Mouse (Mus musculus) lung, embryonic 15.5 days (tissue): ENCODE data around the gene Dusp27. TPM values are rescaled to one million over a fixed set of nuclear protein-coding genes. Genes with fewer than 3 reads are reported as not detected.

Source experiments
- ATAC-seq: fragments of 200-750 bp; cut with Nextera tagmentation; 2 replicates; pipeline ENCODE4 v1.8.0; 2017; ENCODE audit warnings: moderate number of reproducible peaks, borderline replicate concordance; ENCODE audit not compliant: low FRiP score, low TSS enrichment; ENCODE audit errors: extremely low read depth
- H3K27ac ChIP-seq: fragments of 300-500 bp; sonication (generic); 2 replicates; pipeline ENCODE4 v1.5.1; 2015; ENCODE audit warnings: moderate library complexity, mild to moderate bottlenecking, inconsistent platforms
- H3K27me3 ChIP-seq: fragments of 300-500 bp; sonication (generic); 2 replicates; pipeline ENCODE4 v1.6.1; 2015; ENCODE audit warnings: inconsistent platforms
- H3K36me3 ChIP-seq: fragments of 300-500 bp; sonication (generic); 2 replicates; pipeline ENCODE4 v1.6.1; 2015; ENCODE audit warnings: inconsistent platforms
- H3K4me1 ChIP-seq: fragments of 300-500 bp; sonication (generic); 2 replicates; pipeline ENCODE4 v1.6.1; 2015; ENCODE audit warnings: inconsistent platforms
- H3K4me2 ChIP-seq: fragments of 300-500 bp; sonication (generic); 2 replicates; pipeline ENCODE4 v1.6.1; 2015; ENCODE audit warnings: inconsistent platforms, mild to moderate bottlenecking, moderate library complexity
- H3K4me3 ChIP-seq: fragments of 300-500 bp; sonication (generic); 2 replicates; pipeline ENCODE4 v1.5.1; 2015; ENCODE audit warnings: mild to moderate bottlenecking, inconsistent platforms
- H3K9ac ChIP-seq: fragments of 300-500 bp; sonication (generic); 2 replicates; pipeline ENCODE4 v1.6.1; 2015; ENCODE audit warnings: inconsistent platforms
- H3K9me3 ChIP-seq: fragments of 300-500 bp; sonication (generic); 2 replicates; pipeline ENCODE4 v1.6.1; 2016; ENCODE audit warnings: inconsistent platforms
- WGBS: fragments of 180-500 bp; shearing (Covaris S2); methylation state at CpG from one replicate; pipeline ENCODE4 v1.1.7; 2015; 5-methylcytosine and 5-hydroxymethylcytosine counted together
- polyA plus RNA-seq: library from polyadenylated mRNA; unstranded; fragments of >200 nt; fragmentation: Nextera tagmentation; extraction: Ambion mirVana; gene quantifications from 2 replicates; pipeline ENCODE4 v1.2.1, GENCODE M21; 2015

Gene Dusp27
- polyA plus RNA-seq, 1 experiment from 2014 or later, result 4.5 TPM

DNA sequence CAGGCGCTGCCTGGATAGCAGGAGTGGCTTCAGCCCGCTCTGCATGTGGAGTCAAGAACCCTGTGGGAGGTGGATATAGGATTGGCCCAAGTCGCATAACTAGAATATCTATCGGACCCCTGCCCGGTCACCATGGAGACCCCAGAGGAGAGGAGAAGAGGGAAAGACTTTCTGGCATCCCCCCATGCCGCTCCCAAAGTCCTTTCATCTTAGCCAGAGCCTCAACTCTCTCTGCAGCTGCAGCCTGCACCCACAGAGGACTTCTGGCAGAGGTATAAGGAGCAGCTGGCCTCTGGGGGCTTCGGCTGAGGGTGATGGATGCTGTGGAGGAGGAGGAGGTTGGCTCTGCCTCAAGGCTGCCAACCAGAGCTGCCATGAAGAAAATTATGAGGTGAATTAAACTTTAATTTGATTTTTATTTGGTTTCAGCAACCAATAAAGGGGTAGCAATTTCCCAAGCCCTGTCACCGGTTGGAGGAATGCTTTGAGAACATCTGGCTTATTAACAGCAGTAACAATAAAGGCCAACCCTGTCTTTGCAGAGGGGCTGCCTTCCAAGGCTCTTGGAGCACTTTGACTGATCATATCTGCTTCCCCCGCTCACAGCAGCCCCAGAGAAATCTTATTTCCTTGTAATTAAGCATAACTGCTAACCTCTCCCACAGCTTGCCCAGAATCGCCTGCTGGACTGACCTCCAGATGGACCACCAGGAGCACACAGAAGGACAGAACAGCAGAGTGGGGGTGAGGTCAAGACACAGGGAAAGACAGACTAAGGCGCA lies 78.5 kb downstream of the Dusp27 start:
- ATAC-seq, result peak; percentile 93
- H3K9ac ChIP-seq, result 0 out of 2 replicates have a peak overlapping the region, but pooled peaks have one; percentile 19

DNA sequence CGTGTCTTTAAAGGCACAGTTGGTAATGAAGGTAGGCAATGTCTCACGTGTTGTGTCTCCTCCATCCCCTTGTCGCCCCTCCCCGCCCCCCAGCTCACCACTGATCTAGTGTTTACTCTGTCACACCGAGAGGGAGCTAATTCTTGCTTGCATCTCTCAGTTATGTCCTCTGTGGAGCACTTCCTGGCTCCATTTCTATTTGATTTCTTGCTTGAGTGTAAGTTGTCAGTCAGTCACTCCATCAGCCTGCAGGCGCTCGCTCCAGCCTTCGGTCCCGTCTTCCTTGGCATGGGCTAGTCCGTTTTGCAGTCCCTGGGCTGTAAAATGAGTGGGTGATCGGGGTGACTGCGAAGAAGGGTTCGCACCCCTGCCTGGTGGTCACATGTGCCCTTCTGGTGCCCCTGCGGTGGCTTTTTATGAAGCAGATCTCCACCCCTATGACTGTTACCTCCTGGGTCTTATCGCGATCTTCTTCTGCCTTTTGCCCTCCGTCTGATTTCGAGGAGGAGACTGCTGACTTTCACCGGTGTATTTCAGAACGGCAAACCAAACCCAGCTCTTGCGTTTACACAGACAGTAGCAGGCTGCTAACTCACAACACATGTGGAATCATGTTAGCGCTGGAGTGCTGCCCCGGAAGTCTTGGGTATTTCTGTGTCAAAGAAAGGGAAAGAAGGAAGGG lies 79.4 kb downstream of the Dusp27 start:
- ATAC-seq, result no peak
- no peaks in the 10 kb centered on the region for H3K9me3 ChIP-seq
- H3K27ac ChIP-seq, result peak overlapping the region; percentile 42
- no peaks in the 10 kb centered on the region; the same call in 1 of the 2 replicates for H3K27me3 ChIP-seq
- peak overlapping the region; percentile 79 for H3K4me2 ChIP-seq
- WGBS, result under 1% methylated on average over 23 of the region's 23 CpGs
- peak overlapping the region; percentile 37 for H3K4me3 ChIP-seq
- peak overlapping the region; percentile 19; the same call in 1 of the 2 replicates for H3K9ac ChIP-seq
- peaks cover 58% of the 10 kb centered on the region for H3K4me1 ChIP-seq
- H3K36me3 ChIP-seq, result no peaks in the 10 kb centered on the region

More for the DNA sequence above, 78.5 kb downstream of the Dusp27 start:
- no peaks in the 10 kb centered on the region; the same call in 1 of the 2 replicates for H3K27me3 ChIP-seq
- H3K27ac ChIP-seq, result peak overlapping the region; percentile 42
- H3K4me1 ChIP-seq, result peaks cover 52% of the 10 kb centered on the region
- peak overlapping the region; percentile 79 for H3K4me2 ChIP-seq
- no peaks in the 10 kb centered on the region for H3K36me3 ChIP-seq
- H3K9me3 ChIP-seq, result no peaks in the 10 kb centered on the region
- peak overlapping the region; percentile 37 for H3K4me3 ChIP-seq
- 12% methylated on average over 11 of the region's 11 CpGs for WGBS

Other genes starting within 250 kb of the Dusp27 start
- gene Pou2f1, start 125.2 kb downstream of the Dusp27 start, polyA plus RNA-seq, result 13.8 and 14.8 TPM in 2 replicates
- gene Gpa33, start 2.3 kb upstream of the Dusp27 start, polyA plus RNA-seq, result not detected in 2 replicates
- gene Mael, start 110.8 kb upstream of the Dusp27 start, polyA plus RNA-seq, result 0.10 TPM in 1 of 2 replicates, not detected in the other
- gene Ildr2, start 126.2 kb upstream of the Dusp27 start, polyA plus RNA-seq, result 1.2 and 1.3 TPM in 2 replicates